Mouse (Mus musculus) testis, postnatal 10 days (tissue): Measurements from ENCODE around the gene Zfp444.
A peak's percentile ranks its signal among the peaks of the same experiment; 100 is the strongest.
"Not testable (repeated sequence)": the region's sequence is repeated elsewhere in the genome, so short reads cannot be mapped to it uniquely, and the experiment has no call there.

Source experiments
- DNase-seq: peaks from one replicate; pipeline ENCODE4 v3.0.0; 2021; ENCODE audit warnings: low spot score

Gene Zfp444

DNA sequence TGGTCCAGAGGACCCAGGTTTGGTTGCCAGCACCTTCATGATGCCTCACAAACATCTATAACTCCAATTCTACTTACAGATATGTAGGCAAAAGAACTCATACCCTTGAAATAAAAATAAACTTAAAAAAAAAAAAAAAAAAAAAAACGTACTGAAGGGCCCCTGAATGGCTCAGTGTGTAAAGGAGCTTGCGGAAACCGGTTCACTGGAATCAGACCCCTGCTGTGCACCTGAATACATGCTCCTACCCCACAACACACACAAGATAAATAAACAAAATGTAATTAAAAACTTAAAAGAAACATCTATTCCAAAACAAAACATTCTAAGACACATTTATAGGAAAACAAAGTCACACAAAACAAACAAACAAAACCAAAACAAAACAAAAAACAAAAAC, 48.1 kb downstream of the Zfp444 start:
- no peak for DNase-seq

DNA sequence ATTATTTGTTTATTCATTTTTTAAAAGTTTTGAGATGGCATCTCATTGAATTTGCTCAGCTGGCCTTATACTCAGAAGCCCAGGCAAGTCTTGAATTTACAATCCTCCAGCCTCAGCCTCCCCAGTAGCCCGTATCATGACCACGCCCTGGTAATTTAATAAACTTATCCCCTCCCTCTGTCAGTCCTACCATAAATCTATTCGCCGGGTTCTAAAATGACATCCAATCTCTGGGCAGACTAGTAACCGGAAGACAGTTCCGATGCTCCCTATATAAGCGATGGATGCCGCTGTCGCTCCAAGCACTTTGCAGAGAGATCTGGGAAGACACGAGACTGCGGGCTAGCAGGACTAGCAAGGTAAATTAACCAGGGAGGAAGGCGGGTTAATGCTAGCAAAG, 50.0 kb downstream of the Zfp444 start, which contains the start of gene Zscan5b:
TSS of gene Zscan5b (plus strand) at position 301 of the 400 bp plus-strand sequence.
- DNase-seq: no peak

DNA sequence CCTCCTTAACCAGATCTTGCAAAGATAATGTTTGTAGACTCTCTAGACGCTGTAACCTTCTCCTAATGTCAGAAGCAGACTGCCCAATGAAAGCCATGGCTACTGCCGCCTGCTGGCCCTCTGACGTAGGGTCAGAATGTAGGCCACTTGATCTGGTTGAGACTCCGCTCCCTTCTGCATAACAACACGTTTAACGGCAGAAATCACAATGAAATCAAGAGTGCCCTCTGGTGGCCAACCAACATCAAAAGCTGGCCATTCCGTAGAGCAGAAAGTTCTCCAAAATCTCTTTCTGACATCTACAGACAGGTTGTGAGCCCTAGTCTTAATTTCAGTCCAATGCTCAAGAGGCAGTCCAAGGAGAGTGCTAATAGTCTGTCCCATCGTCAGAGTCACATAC, 56.5 kb downstream of the Zfp444 start:
- not testable (repeated sequence) for DNase-seq

DNA sequence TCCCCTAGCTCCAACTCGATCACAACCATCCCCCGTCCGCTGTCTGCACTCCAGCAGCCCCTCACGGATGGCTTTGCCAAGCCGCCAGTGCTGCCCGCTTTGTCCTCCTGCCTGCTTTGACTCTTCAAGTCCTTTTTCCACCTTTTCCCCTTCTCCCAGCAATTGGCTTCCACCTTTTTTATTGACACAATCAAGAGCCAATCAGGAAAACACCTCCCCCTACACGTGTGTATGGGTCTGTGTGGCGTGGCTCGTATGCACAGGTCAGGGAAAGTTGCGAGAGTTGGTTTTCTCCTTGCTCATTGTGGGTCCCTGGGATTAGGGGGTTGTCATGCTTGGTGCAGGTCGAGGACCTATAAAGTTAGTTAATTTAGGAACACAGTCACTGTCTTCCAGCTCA, 67.8 kb downstream of the Zfp444 start:
- DNase-seq: no peak

DNA sequence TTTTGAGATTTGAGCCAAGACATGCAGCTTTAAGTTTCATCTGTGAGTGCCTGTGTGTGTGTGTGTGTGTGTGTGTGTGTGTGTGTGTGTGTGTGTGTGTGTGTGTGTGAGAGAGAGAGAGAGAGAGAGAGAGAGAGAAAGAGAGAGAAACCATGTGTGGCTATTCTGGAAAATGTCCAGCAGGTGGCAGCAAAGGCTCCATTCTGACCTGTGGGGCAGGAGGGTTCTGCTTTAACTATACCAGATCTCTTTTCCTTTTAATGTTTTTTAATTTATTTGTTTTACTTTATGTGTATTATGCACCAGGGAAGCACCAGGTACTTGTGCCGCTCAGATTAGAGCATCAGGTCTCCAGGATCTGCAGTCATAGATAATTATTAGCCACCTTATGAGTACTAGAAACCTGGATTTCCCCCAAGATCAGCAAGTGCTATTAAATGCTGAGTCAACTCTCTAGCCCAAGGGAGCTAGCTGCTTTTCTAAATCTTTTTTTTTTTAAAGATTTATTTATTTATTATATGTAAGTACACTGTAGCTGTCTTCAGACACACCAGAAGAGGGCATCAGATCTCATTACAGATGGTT, 68.9 kb downstream of the Zfp444 start:
- DNase-seq: peak; percentile 67
